Mouse (Mus musculus): ENCODE measurements around the gene Nfe2.

DNA sequence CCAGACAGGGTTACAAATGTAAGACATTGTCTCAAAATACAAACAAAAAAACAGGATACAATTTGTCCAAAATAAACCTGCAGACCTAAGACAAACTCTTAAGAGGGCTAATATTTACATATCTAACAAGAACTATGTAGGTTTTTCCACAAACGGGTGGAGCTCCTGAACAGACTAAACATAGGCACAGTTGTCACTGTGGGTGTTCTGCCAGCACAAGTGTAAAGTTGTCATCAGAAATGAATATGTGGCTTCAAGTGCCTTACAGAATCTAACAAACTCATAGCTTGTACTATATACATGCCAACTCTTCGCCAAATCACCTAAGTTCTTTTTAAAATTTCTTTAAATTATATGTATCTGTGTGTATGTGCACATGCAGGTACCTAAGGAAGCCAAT lies 25.1 kb downstream of the Nfe2 start:
- TF ChIP-seq GATA1 (IDR thresholded peaks at IDR 0.05; ENCODE audit: borderline replicate concordance, low read length) (no peak), FLI1 (IDR thresholded peaks at IDR 0.05; ENCODE audit: low read length) (no peak)
